Mouse (Mus musculus) liver, adult 2 months (tissue): ENCODE data around the gene Apobec4. TPM values are rescaled to one million over a fixed set of nuclear protein-coding genes. Genes with fewer than 3 reads are reported as not detected.

Experiments used
- DNase-seq: peaks from one replicate; pipeline ENCODE4 v3.0.0-alpha.2; 2011; ENCODE audit warnings: low read depth, low spot score; ENCODE audit errors: extremely low read depth
- H3K27ac ChIP-seq: fragments of 200-500 bp; replicated peaks from 2 replicates; pipeline ENCODE4 v1.5.1; 2012; ENCODE audit warnings: low read depth, mild to moderate bottlenecking, control low read depth, inconsistent platforms, low read length; ENCODE audit not compliant: insufficient read depth
- H3K27me3 ChIP-seq: fragments of 200-500 bp; 2 replicates; pipeline ENCODE4 v1.6.1; 2012; ENCODE audit warnings: mild to moderate bottlenecking, moderate library complexity, low read length, inconsistent platforms; ENCODE audit not compliant: control insufficient read depth, insufficient read depth
- H3K36me3 ChIP-seq: fragments of 200-500 bp; 2 replicates; pipeline ENCODE4 v1.6.1; 2012; ENCODE audit warnings: low read length, inconsistent platforms; ENCODE audit not compliant: control insufficient read depth, insufficient read depth
- H3K4me1 ChIP-seq: fragments of 200-500 bp; 2 replicates; pipeline ENCODE4 v1.6.1; 2011; ENCODE audit warnings: low read length; ENCODE audit not compliant: control insufficient read depth, insufficient read depth
- H3K4me3 ChIP-seq: fragments of 200-500 bp; 2 replicates; pipeline ENCODE4 v1.5.1; 2011; ENCODE audit warnings: low read depth, mild to moderate bottlenecking, control low read depth, low read length, moderate library complexity; ENCODE audit not compliant: insufficient read depth
- H3K79me2 ChIP-seq: fragments of 200-500 bp; 2 replicates; pipeline ENCODE4 v1.6.1; 2012; ENCODE audit warnings: inconsistent platforms, mild to moderate bottlenecking, low read length, moderate library complexity; ENCODE audit not compliant: control insufficient read depth, insufficient read depth
- H3K9ac ChIP-seq: fragments of 200-500 bp; 2 replicates; pipeline ENCODE4 v1.6.1; 2012; ENCODE audit warnings: low read depth, mild to moderate bottlenecking, control low read depth, inconsistent platforms, low read length
- CTCF ChIP-seq: fragments of 200-500 bp; IDR thresholded peaks from 2 replicates; pipeline ENCODE4 v1.5.1; 2011; ENCODE audit warnings: low read depth, low read length, control low read depth
- POLR2A ChIP-seq: fragments of 200-500 bp; IDR thresholded peaks from 2 replicates; pipeline ENCODE4 v1.6.1; 2011; ENCODE audit warnings: low read length, control low read depth; ENCODE audit not compliant: insufficient read depth; ENCODE audit errors: extremely low read depth
- WGBS: fragments of 180-500 bp; shearing (Covaris S2); methylation state at CpG from one replicate; pipeline ENCODE4 v1.1.7; 2018; 5-methylcytosine and 5-hydroxymethylcytosine counted together
- polyA plus RNA-seq: library from polyadenylated mRNA; depleted of rRNA; stranded (reverse); fragments of >200 nt; gene quantifications from 2 replicates; pipeline ENCODE4 v1.2.3, GENCODE M21; 2012
- total RNA-seq: library from RNA; depleted of rRNA; stranded (reverse); fragments of >200 nt; gene quantifications from 2 replicates; pipeline ENCODE4 v1.2.3, GENCODE M21; 2014

The Apobec4 gene
- total and polyA plus RNA-seq, 2 experiments, result not detected

DNA sequence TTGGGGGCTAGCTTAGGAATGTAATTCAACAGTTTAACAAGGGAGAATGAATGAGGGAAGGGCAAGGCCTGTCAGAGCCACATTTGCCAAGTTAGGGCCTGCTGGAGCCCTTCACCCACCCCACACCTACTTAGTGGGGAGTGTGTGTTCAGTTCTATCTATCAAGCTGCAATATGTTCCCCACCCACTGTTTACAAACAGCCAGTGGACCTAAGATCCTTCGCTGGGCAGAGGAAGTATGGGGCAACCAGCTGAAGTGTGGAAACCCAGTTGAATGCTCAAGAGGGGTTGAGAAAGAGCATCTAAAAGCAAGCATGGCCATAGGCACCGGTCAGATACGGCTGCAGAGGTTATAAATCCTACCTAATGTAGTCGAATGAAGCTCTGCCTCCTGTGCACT, 36.6 kb downstream of the Apobec4 start:
- Histone ChIP-seq H3K27ac (no peak overlapping the region), H3K27me3 (no peaks in the 10 kb centered on the region), H3K36me3 (no peaks in the 10 kb centered on the region), H3K9ac (no peak overlapping the region), H3K4me1 (no peaks in the 10 kb centered on the region), H3K4me3 (no peak overlapping the region), H3K79me2 (no peaks in the 10 kb centered on the region)
- TF ChIP-seq CTCF (no peak), POLR2A (no peak)
- DNase-seq, result no peak
- WGBS, result 92% methylated on average over 4 of the region's 4 CpGs

DNA sequence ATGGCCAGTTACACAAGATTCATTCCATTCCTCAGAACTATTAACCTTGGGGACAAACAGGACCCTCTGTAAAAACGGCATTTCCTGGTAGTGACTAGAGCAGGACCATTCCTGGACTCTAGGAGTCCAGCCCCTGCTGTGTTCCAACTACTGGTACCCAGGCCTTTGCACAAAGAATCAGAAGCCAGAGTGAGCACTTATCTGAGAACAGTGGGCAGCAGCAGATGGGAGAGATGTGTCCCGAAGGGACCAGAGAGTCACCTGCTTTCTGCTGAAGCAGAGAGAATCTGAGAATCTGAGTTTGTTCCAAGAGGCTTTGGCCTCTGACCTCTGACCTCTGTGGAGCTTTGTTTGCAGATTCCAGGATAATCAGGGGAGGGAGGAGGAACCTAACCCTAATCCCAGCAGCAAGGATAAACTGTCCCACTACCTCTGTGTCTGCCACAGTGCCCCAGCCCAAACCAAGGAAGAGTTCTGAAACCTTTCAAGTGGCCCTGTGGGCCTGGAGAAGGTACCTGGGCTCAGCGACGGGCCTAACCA, 37.8 kb downstream of the Apobec4 start:
- 42% methylated on average over 4 of the region's 4 CpGs for WGBS
- no peak for TF ChIP-seq CTCF
- TF ChIP-seq POLR2A, result no peak
- Histone ChIP-seq H3K9ac (no peak overlapping the region), H3K27me3 (no peaks in the 10 kb centered on the region), H3K4me1 (no peaks in the 10 kb centered on the region), H3K36me3 (no peaks in the 10 kb centered on the region), H3K79me2 (no peaks in the 10 kb centered on the region), H3K27ac (no peak overlapping the region), H3K4me3 (no peak overlapping the region)
- peak; percentile 51 for DNase-seq

DNA sequence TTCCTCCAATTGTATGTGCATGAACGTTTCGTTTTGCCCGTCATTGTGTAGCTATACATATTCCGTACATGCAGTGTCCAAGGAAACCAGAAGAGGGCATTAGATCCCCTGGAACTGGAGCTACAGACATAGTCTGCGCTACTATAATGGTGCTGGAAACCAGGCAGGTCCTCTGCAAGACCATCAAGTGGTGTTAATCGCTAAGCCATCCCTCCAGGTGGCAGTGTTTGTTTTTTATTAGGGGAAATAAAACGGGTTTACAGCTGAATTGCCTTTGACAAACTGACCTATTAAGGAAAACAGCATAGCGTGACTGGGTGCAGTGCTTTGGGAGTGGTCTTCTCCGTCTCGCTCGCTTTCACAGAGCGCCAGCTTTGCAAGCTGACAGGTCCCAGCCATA, 39.9 kb downstream of the Apobec4 start:
- no peaks in the 10 kb centered on the region for H3K79me2 ChIP-seq
- H3K4me1 ChIP-seq, result no peaks in the 10 kb centered on the region
- TF ChIP-seq POLR2A (no peak), CTCF (peak; percentile 26; the same call in 1 of the 2 replicates)
- no peaks in the 10 kb centered on the region for H3K27me3 ChIP-seq
- peak; percentile 24 for DNase-seq
- no peaks in the 10 kb centered on the region for H3K36me3 ChIP-seq
- no peak overlapping the region for H3K9ac ChIP-seq
- no peak overlapping the region for H3K4me3 ChIP-seq
- no peak overlapping the region for H3K27ac ChIP-seq
- 47% methylated on average over 12 of the region's 12 CpGs for WGBS

DNA sequence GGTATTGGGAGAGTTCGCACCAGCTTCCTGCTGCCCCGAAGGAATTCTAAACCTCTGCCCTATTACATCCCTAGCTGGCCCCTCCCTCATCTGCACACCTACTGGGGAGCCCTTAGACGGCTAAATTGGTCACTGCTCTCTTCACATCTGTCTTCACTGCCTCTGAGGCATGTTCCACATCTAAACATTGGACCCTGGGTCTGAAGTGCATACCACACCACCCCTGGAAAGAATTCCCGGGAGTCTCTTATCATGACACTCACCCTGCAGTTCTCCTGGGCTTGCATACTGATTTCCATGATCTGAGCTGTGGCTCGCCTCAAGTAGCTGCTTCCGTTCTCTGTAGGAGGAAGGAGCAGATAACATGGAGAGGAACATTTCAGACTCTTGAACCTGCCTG, 40.5 kb downstream of the Apobec4 start:
- H3K9ac ChIP-seq, result no peak overlapping the region
- no peaks in the 10 kb centered on the region for H3K4me1 ChIP-seq
- H3K79me2 ChIP-seq, result no peaks in the 10 kb centered on the region
- H3K36me3 ChIP-seq, result no peaks in the 10 kb centered on the region
- H3K27me3 ChIP-seq, result no peaks in the 10 kb centered on the region
- 30% methylated on average over 6 of the region's 6 CpGs for WGBS
- DNase-seq, result no peak
- H3K27ac ChIP-seq, result no peak overlapping the region
- H3K4me3 ChIP-seq, result no peak overlapping the region
- TF ChIP-seq CTCF, result no peak
- TF ChIP-seq POLR2A, result no peak

DNA sequence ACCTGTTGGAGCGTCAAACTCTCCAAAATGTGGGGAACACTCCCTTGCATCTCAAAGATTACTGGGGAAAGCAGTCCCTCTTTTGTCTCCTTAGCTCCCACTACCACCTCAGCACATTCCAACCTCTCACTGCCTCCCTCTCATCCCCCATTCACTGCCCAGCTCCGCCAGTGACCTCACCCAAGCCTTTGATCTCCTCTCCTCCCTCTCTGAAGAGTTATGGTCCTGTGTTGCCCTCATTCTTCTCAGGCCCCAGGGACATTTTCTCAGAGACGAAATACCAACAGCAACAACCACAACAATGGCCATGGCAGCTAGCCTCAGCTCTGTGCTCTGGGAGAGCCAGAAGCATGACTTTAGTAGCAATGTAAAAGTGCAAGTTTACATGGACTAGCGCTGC, 40.9 kb downstream of the Apobec4 start:
- Histone ChIP-seq H3K27me3 (no peaks in the 10 kb centered on the region), H3K4me3 (no peak overlapping the region), H3K4me1 (no peaks in the 10 kb centered on the region), H3K79me2 (no peaks in the 10 kb centered on the region), H3K27ac (no peak overlapping the region), H3K36me3 (no peaks in the 10 kb centered on the region), H3K9ac (no peak overlapping the region)
- DNase-seq, result no peak
- whole genome bisulfite sequencing, result 66% methylated on average over 4 of the region's 4 CpGs
- TF ChIP-seq CTCF (no peak), POLR2A (no peak)

DNA sequence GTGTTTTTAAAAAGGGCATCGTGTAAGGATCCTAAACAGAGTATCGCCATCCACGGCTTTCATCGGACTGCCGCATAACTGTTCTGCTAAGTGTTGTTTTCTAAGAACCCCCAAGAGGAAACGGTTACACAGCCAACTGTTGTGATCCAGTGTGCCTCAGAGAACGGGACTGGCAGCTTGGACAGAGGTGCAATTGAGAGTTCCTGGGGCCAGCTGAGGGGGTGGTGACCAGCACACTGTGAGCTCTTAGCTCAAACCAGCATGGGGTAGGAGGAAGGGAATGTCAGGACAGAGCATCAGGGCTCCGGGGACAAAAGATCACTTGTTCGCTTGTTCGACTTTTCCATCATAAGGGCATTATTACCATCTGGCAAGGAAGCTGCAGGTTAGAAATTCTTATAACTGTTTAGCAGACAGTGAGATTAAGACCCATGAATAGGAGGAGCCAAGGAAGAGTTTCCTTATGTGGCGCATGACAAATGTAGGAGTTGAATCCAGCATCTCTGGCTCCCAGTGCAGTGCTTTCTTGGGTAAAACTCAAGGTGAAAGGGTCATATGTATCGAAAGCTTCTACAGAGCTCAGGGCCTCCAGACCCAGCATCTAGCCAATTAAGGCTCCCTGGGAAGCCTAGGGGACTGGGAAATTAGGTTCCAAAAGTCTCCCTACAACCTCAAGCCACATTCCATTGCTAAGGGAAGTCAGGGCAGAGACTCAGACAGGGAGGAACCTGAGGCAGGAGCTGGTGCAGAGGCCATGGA, 42.6 kb downstream of the Apobec4 start:
- TF ChIP-seq POLR2A (no peak), CTCF (no peak)
- Histone ChIP-seq H3K27me3 (no peaks in the 10 kb centered on the region), H3K4me1 (no peaks in the 10 kb centered on the region), H3K79me2 (no peaks in the 10 kb centered on the region), H3K4me3 (no peak overlapping the region), H3K36me3 (no peaks in the 10 kb centered on the region), H3K27ac (no peak overlapping the region), H3K9ac (no peak overlapping the region)
- WGBS, result 90% methylated on average over 12 of the region's 12 CpGs
- DNase-seq, result no peak
